Mouse (Mus musculus) heart, adult 18-20 months (tissue): ENCODE results near the gene Nrcam. TPM values are rescaled to one million over a fixed set of nuclear protein-coding genes. Genes with fewer than 3 reads are reported as not detected.
"Not testable (repeated sequence)": the region's sequence is repeated elsewhere in the genome, so short reads cannot be mapped to it uniquely, and the experiment has no call there.

Experiments used
- DNase-seq, 2 experiments: peaks; one replicate each; pipeline ENCODE4 v3.0.0; 2021 to 2022; ENCODE audit warnings: mixed read lengths in 1 of 2
- long read RNA-seq, 2 experiments: library from polyadenylated mRNA; stranded (forward); transcript quantifications; one replicate each; pipeline ENCODE4 v2.0.0; 2021
- total RNA-seq, 2 experiments: library from RNA; stranded (reverse); gene quantifications; 2 replicates each; pipeline ENCODE4 v1.2.3; 2021

Gene Nrcam
- under 1 TPM; 0.18 to 0.52 TPM for total RNA-seq
- long read RNA-seq, experiment 1, result 0 reads
- long read RNA-seq, experiment 2, result 0 reads

GRCm38 (mm10) chr12:44328381-44329315 lies at the start of gene Nrcam:
Gene Nrcam (plus strand): TSS chr12:44328885.
- DNase-seq, result peak; percentile 15 to 21

GRCm38 (mm10) chr12:44280147-44280546 lies 48.5 kb upstream of the Nrcam start:
- not testable (repeated sequence) for DNase-seq

DNA sequence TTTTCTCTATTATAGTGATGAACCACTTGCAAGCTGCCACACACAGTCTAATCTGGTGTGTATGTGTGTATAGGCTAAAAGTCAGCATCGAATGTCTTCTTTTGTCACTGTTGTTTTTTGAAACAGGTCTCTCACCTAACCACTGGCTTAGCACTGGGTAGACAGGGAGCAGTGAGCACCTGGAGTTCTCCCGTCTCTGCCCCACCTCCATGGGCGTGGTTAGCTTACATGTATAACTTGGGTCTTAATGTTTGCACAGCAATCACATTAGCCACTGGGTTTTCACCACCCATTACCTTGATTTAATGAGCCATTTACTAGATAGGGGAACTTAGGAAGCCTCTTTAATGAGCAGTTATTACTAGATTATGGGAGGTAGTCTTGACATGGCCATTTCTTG lies 47.2 kb upstream of the Nrcam start:
- no peak for DNase-seq

GRCm38 (mm10) chr12:44283378-44283777 lies 45.3 kb upstream of the Nrcam start:
- peak; percentile 43 for DNase-seq

GRCm38 (mm10) chr12:44286992-44287391 lies 41.7 kb upstream of the Nrcam start:
- DNase-seq, result no peak

DNA sequence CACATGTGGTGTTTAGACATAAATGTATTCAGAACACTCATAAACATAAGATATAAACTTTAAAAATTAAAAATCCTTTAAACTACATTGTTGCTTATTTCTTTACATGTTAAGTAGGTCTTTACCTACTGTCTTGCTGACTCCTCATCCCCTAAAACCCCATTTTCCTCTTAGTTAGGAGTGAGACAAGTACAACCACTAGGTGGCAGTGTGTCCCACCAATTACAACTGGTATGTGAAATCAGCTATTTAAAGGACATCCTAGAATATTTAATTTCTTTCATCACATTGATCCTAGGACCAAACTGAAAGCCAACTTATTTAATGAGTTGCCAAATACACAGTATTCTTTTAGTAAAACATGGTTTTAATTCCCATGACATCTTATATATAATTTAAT lies 36.4 kb upstream of the Nrcam start:
- DNase-seq, result peak; percentile 45 to 80

GRCm38 (mm10) chr12:44300793-44301192 lies 27.9 kb upstream of the Nrcam start:
- DNase-seq, result no peak

- DNase-seq, result no peak
These were observed 24.7 kb upstream of the Nrcam start for GRCm38 (mm10) chr12:44304012-44304411.

- DNase-seq, result no peak
These were observed 23.8 kb upstream of the Nrcam start for GRCm38 (mm10) chr12:44304869-44305268.

- no peak for DNase-seq
These were observed 20.5 kb upstream of the Nrcam start for GRCm38 (mm10) chr12:44308221-44308620.

GRCm38 (mm10) chr12:44315212-44315611 lies 13.5 kb upstream of the Nrcam start:
- no peak for DNase-seq

DNA sequence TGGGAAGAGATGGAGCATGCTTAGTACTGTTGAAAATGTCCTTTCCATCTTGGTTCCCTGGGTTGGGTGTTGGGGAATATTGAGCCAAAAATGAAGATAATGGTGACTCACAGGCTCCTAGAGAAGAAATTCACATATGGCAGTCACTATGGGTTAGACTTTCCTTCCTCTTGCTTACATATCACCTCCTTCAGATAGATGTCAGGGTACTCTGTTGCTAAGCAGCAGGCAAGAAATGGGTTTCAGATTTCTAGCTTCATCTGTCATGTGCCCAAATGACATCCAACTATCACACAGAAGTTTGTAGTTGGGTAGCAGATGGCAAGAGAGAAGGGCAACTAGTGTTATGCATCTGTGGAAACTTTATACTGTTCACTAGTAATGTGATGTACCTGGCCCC lies 3.6 kb upstream of the Nrcam start:
- no peak for DNase-seq

GRCm38 (mm10) chr12:44327452-44327851 lies 1.2 kb upstream of the Nrcam start:
- DNase-seq, result no peak

GRCm38 (mm10) chr12:44329316-44330215 lies 881 bp downstream of the Nrcam start:
- no peak for DNase-seq

GRCm38 (mm10) chr12:44330216-44330719 lies 1.6 kb downstream of the Nrcam start:
- no peak for DNase-seq

- DNase-seq, result no peak
These were observed 8.5 kb downstream of the Nrcam start for GRCm38 (mm10) chr12:44337136-44337640.

DNA sequence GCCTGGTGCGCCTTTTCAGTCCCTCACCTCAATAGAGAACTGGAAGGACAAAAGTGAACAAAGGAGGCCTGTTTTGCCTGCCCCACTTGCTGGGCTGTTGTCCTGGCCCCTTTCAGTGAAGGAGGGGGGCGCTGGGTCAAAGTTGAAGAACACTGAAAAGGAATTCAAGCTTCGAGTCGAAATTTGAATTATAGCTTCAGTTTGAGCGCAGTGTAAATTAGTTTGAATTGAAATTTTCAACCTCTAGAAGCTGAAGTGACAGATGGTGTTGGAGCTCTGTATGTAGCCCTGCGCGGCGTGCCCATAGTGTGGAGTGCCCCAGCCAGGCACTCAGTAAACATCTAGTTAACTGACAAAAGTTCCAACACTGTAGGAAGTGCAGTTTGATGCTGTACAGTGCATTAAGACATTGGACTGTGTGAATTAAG lies 9.5 kb downstream of the Nrcam start:
- DNase-seq, result no peak

DNA sequence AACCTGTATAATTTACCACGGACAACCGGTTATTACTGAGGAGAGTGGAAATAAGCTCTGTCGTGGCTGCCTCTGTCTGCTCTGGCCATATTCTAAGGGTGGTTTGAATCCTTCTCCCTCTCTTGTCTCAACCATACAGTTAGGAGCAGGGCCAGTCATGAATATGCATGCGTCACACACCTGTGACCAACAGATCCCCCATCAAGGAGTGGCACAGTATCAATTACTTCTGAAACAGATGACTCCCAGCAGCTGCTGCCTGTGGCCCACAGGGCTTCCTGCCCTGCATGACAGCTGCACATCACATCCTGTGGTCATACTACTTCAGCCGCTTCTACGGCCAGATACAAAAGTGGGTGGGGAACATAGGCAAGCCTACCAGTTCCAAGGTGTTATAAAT lies 15.4 kb downstream of the Nrcam start:
- no peak for DNase-seq

- no peak for DNase-seq
These were observed 16.6 kb downstream of the Nrcam start for GRCm38 (mm10) chr12:44345251-44345650.

GRCm38 (mm10) chr12:44346143-44346542 lies 17.5 kb downstream of the Nrcam start:
- DNase-seq, result no peak

DNA sequence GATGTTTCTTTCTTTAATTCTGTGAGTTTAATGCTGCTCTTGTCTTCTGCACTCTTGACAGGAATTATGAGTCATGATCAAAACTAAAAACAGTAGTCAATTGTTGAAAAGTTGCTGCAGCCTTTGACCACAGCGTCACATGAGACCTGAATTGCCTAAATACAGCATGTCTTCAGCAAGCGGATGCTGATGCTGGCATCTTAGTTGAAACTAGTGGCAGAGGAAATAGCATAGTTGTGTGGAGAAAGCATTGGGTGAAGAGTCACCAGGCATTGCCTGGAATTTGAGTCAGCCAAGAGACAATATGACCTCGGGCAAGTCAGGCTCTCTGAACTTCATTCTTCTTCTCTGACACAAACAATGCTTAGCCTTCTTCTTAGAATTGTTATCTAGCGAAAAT lies 26.4 kb downstream of the Nrcam start:
- no peak for DNase-seq

DNA sequence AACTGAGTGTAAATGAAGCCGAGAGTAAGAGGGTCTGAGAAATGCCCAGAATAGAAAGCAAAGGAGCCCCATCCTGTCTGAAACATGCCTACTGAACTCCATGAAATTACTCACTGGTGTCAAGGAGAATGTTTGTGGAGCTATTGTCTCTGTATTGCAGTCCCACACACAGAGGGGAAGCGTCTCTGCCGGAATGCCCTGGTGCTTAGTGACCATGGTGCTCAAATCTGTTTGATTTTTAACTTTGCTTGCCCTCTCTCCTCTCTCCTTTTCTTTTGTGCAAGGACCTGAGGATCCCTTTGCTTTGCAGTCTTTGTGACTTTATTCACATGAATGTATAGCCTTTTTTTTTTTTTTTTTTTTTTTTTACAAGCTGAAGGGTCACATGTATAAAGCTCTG lies 28.8 kb downstream of the Nrcam start:
- no peak for DNase-seq
